Mouse (Mus musculus) erythroblast, embryonic 14.5 days (primary cell): ENCODE measurements around the gene Myg1.

Source experiments
- GATA1 ChIP-seq: IDR thresholded peaks from 2 replicates; pipeline ENCODE4 v1.6.1; 2012; ENCODE audit warnings: low read length, inconsistent platforms, mixed read lengths
- TAL1 ChIP-seq: IDR thresholded peaks from 3 replicates; pipeline ENCODE4 v1.6.1; 2012; ENCODE audit warnings: low read length, inconsistent platforms, mixed read lengths

DNA sequence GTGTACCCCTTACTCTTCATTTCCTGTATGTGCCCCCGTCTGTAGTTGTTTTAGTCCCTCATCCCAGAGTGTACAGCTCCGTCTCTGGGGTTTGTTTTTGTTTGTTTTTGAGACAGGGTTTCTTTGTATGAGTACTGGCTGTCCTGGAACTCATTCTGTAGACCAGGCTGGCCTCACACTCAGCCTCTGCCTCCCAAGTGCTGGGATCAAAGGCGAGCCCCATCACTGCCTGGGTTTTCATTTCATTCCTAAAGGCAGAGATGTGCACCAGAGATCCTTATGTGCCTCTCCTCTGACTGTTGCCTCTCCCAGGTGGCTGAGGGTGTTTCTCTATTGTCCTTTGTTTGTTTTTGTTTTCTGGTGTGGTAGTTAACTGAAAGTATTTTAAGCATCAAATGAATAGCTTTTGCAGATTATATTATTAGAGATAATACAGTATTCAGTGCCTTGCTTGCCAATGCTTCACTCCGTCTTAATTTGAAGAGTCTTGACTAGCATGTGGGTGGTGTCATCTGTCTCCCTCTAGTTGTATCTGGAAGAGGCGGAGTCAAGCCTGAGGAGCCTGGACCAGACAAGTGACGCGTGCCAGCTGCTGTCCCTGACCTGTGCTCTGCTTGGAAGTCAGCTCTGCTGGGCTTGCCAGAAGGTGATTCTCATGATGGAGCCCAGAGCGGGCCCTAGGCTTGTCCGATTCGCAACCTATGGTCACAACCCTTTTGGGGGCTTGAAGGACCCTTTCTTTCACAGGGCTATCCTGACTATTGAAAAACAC, 21.2 kb upstream of the Myg1 start:
- TF ChIP-seq GATA1 (no peak), TAL1 (no peak)
